In genomic region chr2:21188610-21189009, GRCm38 (mm10) we compare ENCODE assay signal across 16 mouse cellular contexts. TPM values are rescaled to one million over a fixed set of nuclear protein-coding genes. Genes with fewer than 3 reads are reported as not detected.
A peak's percentile ranks its signal among the peaks of the same experiment; 100 is the strongest.
DNase-seq lines count a peak whose midpoint lies in the region; ATAC-seq and TF ChIP-seq lines count a peak whose summit lies in the region.
"Had no signal": no experiment of that assay in that cellular context is flagged by ENCODE, and none has a peak within 500 bp of the region (broad histone marks: within the 10 kb centered on the region; RNA-seq: fewer than 3 reads in every experiment).

No protein-coding gene starts in this region.

- no peak for TF ChIP-seq POLR2A in brain, embryonic 14.5 days (IDR thresholded peaks at IDR 0.05; ENCODE audit: borderline replicate concordance, extremely low read depth, insufficient read depth, insufficient read length, poor library complexity, severe bottlenecking)
- TF ChIP-seq POLR2A in kidney, adult 2 months (IDR thresholded peaks at IDR 0.05; ENCODE audit: low read depth, low read length): no peak

- H3K9me3 ChIP-seq in intestine, postnatal 0 days (ENCODE audit: control insufficient read depth): no peaks in the 10 kb centered on the region
- H3K9me3 ChIP-seq in intestine, embryonic 16.5 days (ENCODE audit: control insufficient read depth, low read length): no peaks in the 10 kb centered on the region
- H3K9me3 ChIP-seq: G1E; limb, embryonic 13.5 days; neural tube, embryonic 13.5 days had no signal

- peak; percentile 25; the same call in 1 of the 2 replicates for TF ChIP-seq CTCF in intestine, postnatal 0 days (IDR thresholded peaks at IDR 0.05; ENCODE audit: low read depth)
- TF ChIP-seq CTCF in brain, embryonic 14.5 days (IDR thresholded peaks at IDR 0.05; ENCODE audit: borderline replicate concordance, extremely low read depth, insufficient read depth, insufficient read length): no peak
- no peak for TF ChIP-seq CTCF in kidney, adult 2 months (conservative IDR thresholded peaks at IDR 0.05; ENCODE audit: insufficient read depth, insufficient read length, low read depth, low read length)

- no peak overlapping the region for H3K9ac ChIP-seq in intestine, postnatal 0 days (ENCODE audit: low read depth, low read length)
- H3K9ac ChIP-seq in intestine, embryonic 16.5 days (ENCODE audit: low read depth, low read length): no peak overlapping the region
- H3K9ac ChIP-seq: limb, embryonic 13.5 days; neural tube, embryonic 13.5 days had no signal

- no peak overlapping the region for H3K4me2 ChIP-seq in intestine, postnatal 0 days (replicated peaks; ENCODE audit: low read depth)
- H3K4me2 ChIP-seq in intestine, embryonic 16.5 days (ENCODE audit: low read depth, low read length): no peak overlapping the region
- H3K4me2 ChIP-seq: limb, embryonic 13.5 days; neural tube, embryonic 13.5 days had no signal

- H3K4me3 ChIP-seq in intestine, postnatal 0 days (ENCODE audit: low read depth, low read length): no peak overlapping the region
- H3K4me3 ChIP-seq in intestine, embryonic 16.5 days (ENCODE audit: low read length): no peak overlapping the region
- no peak overlapping the region for H3K4me3 ChIP-seq in kidney, adult 2 months (ENCODE audit: insufficient read depth, low read depth, low read length)
- H3K4me3 ChIP-seq: limb, embryonic 13.5 days; neural tube, embryonic 13.5 days had no signal

- no peak for ATAC-seq in intestine, postnatal 0 days
- no peak for ATAC-seq in intestine, embryonic 16.5 days

- WGBS in intestine, postnatal 0 days: 74% methylated on average over 4 of the region's 4 CpGs
- 75% methylated on average over 4 of the region's 4 CpGs for WGBS in intestine, embryonic 16.5 days
- 67% methylated on average over 4 of the region's 4 CpGs for WGBS in kidney, adult 2 months

- no peaks in the 10 kb centered on the region for H3K4me1 ChIP-seq in intestine, postnatal 0 days (replicated peaks; ENCODE audit: control insufficient read depth, insufficient read depth, low read length)
- H3K4me1 ChIP-seq in intestine, embryonic 16.5 days (ENCODE audit: control insufficient read depth, insufficient read depth, low read length): no peaks in the 10 kb centered on the region
- H3K4me1 ChIP-seq in kidney, adult 2 months (ENCODE audit: control insufficient read depth, insufficient read depth, low read length): no peaks in the 10 kb centered on the region
- H3K4me1 ChIP-seq: limb, embryonic 13.5 days; neural tube, embryonic 13.5 days had no signal

- H3K36me3 ChIP-seq in intestine, postnatal 0 days (ENCODE audit: control insufficient read depth, insufficient read depth): no peaks in the 10 kb centered on the region
- H3K36me3 ChIP-seq in intestine, embryonic 16.5 days (ENCODE audit: control insufficient read depth, insufficient read depth, low read length): no peaks in the 10 kb centered on the region
- H3K36me3 ChIP-seq in kidney, adult 2 months (ENCODE audit: control insufficient read depth, insufficient read depth, low read length): no peaks in the 10 kb centered on the region
- H3K36me3 ChIP-seq: G1E; limb, embryonic 13.5 days; neural tube, embryonic 13.5 days had no signal

- H3K27ac ChIP-seq in intestine, postnatal 0 days (ENCODE audit: low read depth, low read length): no peak overlapping the region
- no peak overlapping the region for H3K27ac ChIP-seq in intestine, embryonic 16.5 days (ENCODE audit: low read length)
- H3K27ac ChIP-seq in kidney, adult 2 months (ENCODE audit: insufficient read depth, low read depth, low read length): no peak overlapping the region
- H3K27ac ChIP-seq: limb, embryonic 13.5 days; neural tube, embryonic 13.5 days had no signal

- no peaks in the 10 kb centered on the region for H3K27me3 ChIP-seq in intestine, postnatal 0 days (replicated peaks; ENCODE audit: control insufficient read depth, insufficient read depth, low read length)
- no peaks in the 10 kb centered on the region for H3K27me3 ChIP-seq in intestine, embryonic 16.5 days (replicated peaks; ENCODE audit: control insufficient read depth, insufficient read depth, low read length)
- no peaks in the 10 kb centered on the region for H3K27me3 ChIP-seq in kidney, adult 2 months (replicated peaks; ENCODE audit: control insufficient read depth, insufficient read depth, low read length)
- H3K27me3 ChIP-seq: neural tube, embryonic 13.5 days had no signal

- peak; percentile 59 for DNase-seq in cerebellum, adult 9-10 months
- DNase-seq in cerebellum, postnatal 4 days (ENCODE audit: low spot score in 2 of 2): no peak
- peak; percentile 33 for DNase-seq in 3T3-L1 (ENCODE audit: low read depth, low spot score)
- DNase-seq in brain, embryonic 14.5 days (ENCODE audit: low read depth): peak; percentile 62
- no peak for DNase-seq in ovary, postnatal 14 days (ENCODE audit: low spot score)
- no peak for DNase-seq in kidney, adult 2 months
- DNase-seq: B cell, adult 2 months; kidney, postnatal 14 days; layer of hippocampus, postnatal 36 days; lung, adult 2 months; thymus, adult 18-20 months had no signal

RNA-seq across cellular contexts. Expression of gene Enkur, which starts 16.6 kb away (rescaled TPM):
- polyA plus RNA-seq in intestine, postnatal 0 days (2015; fragmentation: Nextera tagmentation; extraction: Ambion mirVana): 2.8 and 3.2 TPM in 2 replicates
- 0.75 and 1.1 TPM in 2 replicates for polyA plus RNA-seq in intestine, embryonic 16.5 days (2015; fragmentation: Nextera tagmentation; extraction: Ambion mirVana)
- 2.4 and 4.7 TPM in 2 replicates for polyA plus RNA-seq in brain, embryonic 14.5 days (2012; rRNA removed)
- polyA plus RNA-seq in kidney, adult 2 months (2012; rRNA removed): 0.19 TPM in 1 of 2 replicates, not detected in the other
- polyA plus RNA-seq: G1E had no signal

RNA-seq across cellular contexts. Expression of gene Thnsl1, which starts 16.9 kb away (rescaled TPM):
- polyA plus RNA-seq in intestine, postnatal 0 days (2015; fragmentation: Nextera tagmentation; extraction: Ambion mirVana): 3.3 and 3.9 TPM in 2 replicates
- 6.0 and 6.3 TPM in 2 replicates for polyA plus RNA-seq in intestine, embryonic 16.5 days (2015; fragmentation: Nextera tagmentation; extraction: Ambion mirVana)
- 15.4 and 15.7 TPM in 2 replicates for polyA plus RNA-seq in brain, embryonic 14.5 days (2012; rRNA removed)
- polyA plus RNA-seq in kidney, adult 2 months (2012; rRNA removed): 4.7 and 5.1 TPM in 2 replicates

Comparison
In these comparisons a context has a peak if more than half of its experiments do, and no peak if none do; other contexts are left out.
1. DNase-seq: peak in cerebellum, adult 9-10 months (single experiment), 3T3-L1 (single experiment) and brain, embryonic 14.5 days (single experiment); none in cerebellum, postnatal 4 days (0 of 2), ovary, postnatal 14 days (single experiment) and kidney, adult 2 months (single experiment).